14 mouse cellular contexts compared by ENCODE assay signal in the genomic region with DNA sequence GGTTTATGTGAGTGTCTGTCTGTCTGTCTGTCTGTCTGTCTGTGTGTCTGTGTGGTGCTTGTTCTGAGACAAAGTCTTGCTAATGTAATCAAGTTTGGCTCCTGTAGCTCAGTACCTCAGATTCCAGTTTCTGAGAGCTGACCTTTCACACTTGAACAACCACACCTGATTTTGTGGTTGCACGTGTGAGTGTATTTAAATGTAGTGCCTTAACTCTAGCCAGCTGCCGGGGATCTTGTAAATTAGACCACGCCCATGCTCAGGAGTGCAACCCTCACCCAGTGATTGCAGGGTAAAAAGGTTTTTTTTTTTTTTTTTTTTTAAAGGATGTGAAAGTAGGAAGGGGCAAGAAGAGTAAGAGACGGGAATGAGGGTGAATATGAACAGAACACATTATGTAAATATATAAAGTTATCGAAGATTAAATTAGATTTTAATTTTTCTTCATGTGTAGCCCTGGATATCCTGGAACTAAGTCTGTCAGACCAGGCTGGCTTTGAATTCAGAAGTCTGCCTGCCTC. TPM values are rescaled to one million over a fixed set of nuclear protein-coding genes. Genes with fewer than 3 reads are reported as not detected.
DNase-seq lines count a peak whose midpoint lies in the region; ATAC-seq lines count a peak whose summit lies in the region.
"Had no signal": no experiment of that assay in that cellular context is flagged by ENCODE, and none has a peak within 500 bp of the region (broad histone marks: within the 10 kb centered on the region; RNA-seq: fewer than 3 reads in every experiment).

No protein-coding gene starts in this region.

- H3K36me3 ChIP-seq in limb, embryonic 10.5 days: no peaks in the 10 kb centered on the region
- no peaks in the 10 kb centered on the region for H3K36me3 ChIP-seq in intestine, embryonic 15.5 days
- H3K36me3 ChIP-seq: embryonic facial prominence, embryonic 13.5 days; heart, embryonic 13.5 days; hindbrain, embryonic 15.5 days; neural tube, embryonic 12.5 days had no signal

- H3K4me3 ChIP-seq in limb, embryonic 10.5 days: no peak overlapping the region
- no peak overlapping the region for H3K4me3 ChIP-seq in intestine, embryonic 15.5 days (replicated peaks)
- H3K4me3 ChIP-seq: embryonic facial prominence, embryonic 13.5 days; heart, embryonic 13.5 days; hindbrain, embryonic 15.5 days; neural tube, embryonic 12.5 days had no signal

- H3K27ac ChIP-seq in limb, embryonic 10.5 days: no peak overlapping the region
- H3K27ac ChIP-seq in intestine, embryonic 15.5 days: no peak overlapping the region
- H3K27ac ChIP-seq: embryonic facial prominence, embryonic 13.5 days; heart, embryonic 13.5 days; hindbrain, embryonic 15.5 days; neural tube, embryonic 12.5 days had no signal

- 57% methylated on average over 5 of the region's 5 CpGs for WGBS in limb, embryonic 10.5 days
- WGBS in intestine, embryonic 15.5 days: 56% methylated on average over 5 of the region's 5 CpGs

- H3K27me3 ChIP-seq in limb, embryonic 10.5 days (ENCODE audit: low read depth, poor library complexity, severe bottlenecking): no peaks in the 10 kb centered on the region
- H3K27me3 ChIP-seq in intestine, embryonic 15.5 days (replicated peaks): no peaks in the 10 kb centered on the region
- H3K27me3 ChIP-seq: embryonic facial prominence, embryonic 13.5 days; heart, embryonic 13.5 days; hindbrain, embryonic 15.5 days; neural tube, embryonic 12.5 days had no signal

- H3K9ac ChIP-seq in intestine, embryonic 15.5 days: no peak overlapping the region
- H3K9ac ChIP-seq: embryonic facial prominence, embryonic 13.5 days; heart, embryonic 13.5 days; hindbrain, embryonic 15.5 days; neural tube, embryonic 12.5 days had no signal

- peak; percentile 55 to 66 for DNase-seq in lung, adult 18-20 months
- no peak for DNase-seq in lung, postnatal 4 days
- DNase-seq in ZHBTc4 (ENCODE audit: low read depth, low spot score): peak; percentile 52
- DNase-seq in naive thymus-derived CD4-positive, alpha-beta T cell, adult 2 months (ENCODE audit: low read depth): peak; percentile 71
- DNase-seq in thymus, postnatal 36 days: peak; percentile 29 to 59
- DNase-seq in limb, embryonic 10.5 days (ENCODE audit: low spot score): no peak
- no peak for DNase-seq in cerebellum, adult 11-12 months
- DNase-seq: cerebellum, adult 9-10 months had no signal

- peaks cover 23% of the 10 kb centered on the region for H3K4me1 ChIP-seq in limb, embryonic 10.5 days
- H3K4me1 ChIP-seq in intestine, embryonic 15.5 days (replicated peaks): no peaks in the 10 kb centered on the region

- no peaks in the 10 kb centered on the region for H3K9me3 ChIP-seq in limb, embryonic 10.5 days (replicated peaks)
- H3K9me3 ChIP-seq in intestine, embryonic 15.5 days: no peaks in the 10 kb centered on the region
- H3K9me3 ChIP-seq: embryonic facial prominence, embryonic 13.5 days; heart, embryonic 13.5 days; hindbrain, embryonic 15.5 days; neural tube, embryonic 12.5 days had no signal

- H3K4me2 ChIP-seq in intestine, embryonic 15.5 days (replicated peaks): no peak overlapping the region
- H3K4me2 ChIP-seq: embryonic facial prominence, embryonic 13.5 days; heart, embryonic 13.5 days; hindbrain, embryonic 15.5 days; neural tube, embryonic 12.5 days had no signal

- no peak for ATAC-seq in intestine, embryonic 15.5 days

RNA-seq across cellular contexts. Expression of gene Smchd1, which starts 4.3 kb away (rescaled TPM):
- 73.6 and 82.6 TPM in 2 replicates for polyA plus RNA-seq in limb, embryonic 10.5 days (2016; fragmentation: Nextera tagmentation; extraction: Ambion mirVana)
- 49.3 and 51.5 TPM in 2 replicates for polyA plus RNA-seq in intestine, embryonic 15.5 days (2015; fragmentation: Nextera tagmentation; extraction: Ambion mirVana)

RNA-seq across cellular contexts. Expression of gene Gm4707, which starts 19.7 kb away (rescaled TPM):
- polyA plus RNA-seq in limb, embryonic 10.5 days (2016; fragmentation: Nextera tagmentation; extraction: Ambion mirVana): 5.1 and 6.9 TPM in 2 replicates
- polyA plus RNA-seq in intestine, embryonic 15.5 days (2015; fragmentation: Nextera tagmentation; extraction: Ambion mirVana): 1.2 and 3.8 TPM in 2 replicates

RNA-seq across cellular contexts. Expression of gene Ndc80, which starts 47.2 kb away (rescaled TPM):
- 53.4 and 59.9 TPM in 2 replicates for polyA plus RNA-seq in limb, embryonic 10.5 days (2016; fragmentation: Nextera tagmentation; extraction: Ambion mirVana)
- polyA plus RNA-seq in intestine, embryonic 15.5 days (2015; fragmentation: Nextera tagmentation; extraction: Ambion mirVana): 36.5 and 40.5 TPM in 2 replicates
- polyA plus RNA-seq: liver, adult 2 months had no signal

Comparison
In these comparisons a context has a peak if more than half of its experiments do, and no peak if none do; other contexts are left out.
1. DNase-seq: peak in lung, adult 18-20 months (2 of 2), ZHBTc4 (single experiment), naive thymus-derived CD4-positive, alpha-beta T cell, adult 2 months (single experiment) and thymus, postnatal 36 days (2 of 2); none in lung, postnatal 4 days (0 of 2), limb, embryonic 10.5 days (single experiment) and cerebellum, adult 11-12 months (single experiment).